ENCODE assay signal across 8 mouse cellular contexts in the genomic region with DNA sequence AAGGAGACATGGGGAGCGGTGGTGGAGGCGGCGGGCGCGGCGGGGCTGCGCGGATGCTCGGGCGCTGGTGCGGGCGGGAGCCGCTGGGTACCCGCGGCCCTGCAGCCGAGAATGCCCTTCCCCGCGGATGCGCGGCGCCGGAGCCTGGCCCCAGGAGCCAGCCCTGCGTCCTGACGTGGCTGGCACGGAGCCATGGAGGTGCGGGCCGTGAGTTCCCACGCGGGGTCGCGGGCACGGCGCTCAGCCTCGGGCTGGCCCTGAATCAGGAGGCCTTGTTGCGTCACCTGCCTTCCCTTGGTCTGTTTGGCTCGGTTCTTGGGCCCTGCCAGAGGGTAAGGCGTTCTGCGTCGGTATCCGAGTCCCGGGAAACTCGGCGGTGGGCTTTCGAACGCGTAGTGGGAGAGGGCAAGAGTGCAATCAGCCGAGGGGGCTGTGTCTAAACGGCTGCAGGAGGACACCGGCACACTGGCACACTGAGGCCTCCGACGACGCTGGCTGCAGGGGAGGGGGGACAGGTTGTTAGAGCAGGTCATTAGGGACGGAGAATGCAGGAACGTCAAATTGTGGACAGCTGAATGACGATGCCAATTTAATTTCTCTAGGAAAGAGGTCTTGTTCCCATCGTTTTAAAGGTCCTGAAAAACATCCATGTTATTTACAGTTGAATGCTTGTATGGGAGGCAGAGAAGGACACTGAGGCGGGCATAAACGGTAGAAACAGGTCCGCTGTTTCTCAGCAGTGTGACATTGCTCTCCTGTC. TPM values are rescaled to one million over a fixed set of nuclear protein-coding genes. Genes with fewer than 3 reads are reported as not detected.
DNase-seq lines count a peak whose midpoint lies in the region; ATAC-seq and TF ChIP-seq lines count a peak whose summit lies in the region.

No protein-coding gene starts in this region.

- TF ChIP-seq CTCF in layer of hippocampus, adult 2 months (conservative IDR thresholded peaks at IDR 0.05) = no peak
- TF ChIP-seq CTCF in bone marrow, adult 2 months (IDR thresholded peaks at IDR 0.05; ENCODE audit: control insufficient read depth, insufficient read depth, low read length) = no peak
- no peak for TF ChIP-seq CTCF in embryonic fibroblast, embryonic 13.5 days (IDR thresholded peaks at IDR 0.05; ENCODE audit: borderline replicate concordance, insufficient read depth, low read length)

- H3K4me2 ChIP-seq in heart, embryonic 16.5 days (ENCODE audit: low read depth, low read length) = peak overlapping the region; percentile 96
- peak overlapping the region; percentile 92 for H3K4me2 ChIP-seq in stomach, embryonic 14.5 days (replicated peaks; ENCODE audit: low read depth, low read length)

- H3K9me3 ChIP-seq in heart, embryonic 16.5 days (replicated peaks; ENCODE audit: control insufficient read depth, low read length) = no peaks in the 10 kb centered on the region
- no peaks in the 10 kb centered on the region for H3K9me3 ChIP-seq in stomach, embryonic 14.5 days (ENCODE audit: control insufficient read depth, low read depth, low read length)

- no peaks in the 10 kb centered on the region for H3K36me3 ChIP-seq in heart, embryonic 16.5 days (ENCODE audit: control insufficient read depth, insufficient read depth)
- H3K36me3 ChIP-seq in macrophage (ENCODE audit: inconsistent target) = no peaks in the 10 kb centered on the region
- no peaks in the 10 kb centered on the region for H3K36me3 ChIP-seq in stomach, embryonic 14.5 days (ENCODE audit: control insufficient read depth, insufficient read depth, low read length)

- no peak for TF ChIP-seq POLR2A in bone marrow, adult 2 months (IDR thresholded peaks at IDR 0.05; ENCODE audit: borderline replicate concordance, control insufficient read depth, low read depth, low read length)
- no peak for TF ChIP-seq POLR2A in embryonic fibroblast, embryonic 13.5 days (IDR thresholded peaks at IDR 0.05; ENCODE audit: low read depth, low read length)

- H3K4me3 ChIP-seq in layer of hippocampus, adult 2 months = peak overlapping the region; percentile 73
- peak overlapping the region; percentile 79 for H3K4me3 ChIP-seq in bone marrow, adult 2 months (replicated peaks; ENCODE audit: control insufficient read depth, low read depth, low read length)
- peak overlapping the region; percentile 63 for H3K4me3 ChIP-seq in embryonic fibroblast, embryonic 13.5 days (ENCODE audit: insufficient read depth, low read length)
- peak overlapping the region; percentile 75 for H3K4me3 ChIP-seq in heart, embryonic 16.5 days (ENCODE audit: low read length)
- H3K4me3 ChIP-seq in macrophage (ENCODE audit: inconsistent target) = peak overlapping the region; percentile 45
- H3K4me3 ChIP-seq in stomach, embryonic 14.5 days (ENCODE audit: low read depth, low read length) = peak overlapping the region; percentile 91

- DNase-seq in layer of hippocampus, adult 2 months (ENCODE audit: low spot score in 2 of 2) = peak in 1 of 2 experiments; percentile 53
- no peak for DNase-seq in layer of hippocampus, adult 9-10 months (ENCODE audit: low spot score)
- DNase-seq in kidney, postnatal 36 days = peak; percentile 18 to 51

- peak overlapping the region; percentile 94 for H3K27ac ChIP-seq in layer of hippocampus, adult 2 months
- no peak overlapping the region; the same call in 1 of the 2 replicates for H3K27ac ChIP-seq in bone marrow, adult 2 months (ENCODE audit: control insufficient read depth, insufficient read depth, low read depth, low read length, poor library complexity)
- no peak overlapping the region for H3K27ac ChIP-seq in embryonic fibroblast, embryonic 13.5 days (ENCODE audit: insufficient read depth, low read length)
- peak overlapping the region; percentile 87 for H3K27ac ChIP-seq in heart, embryonic 16.5 days (ENCODE audit: low read length)
- no peak overlapping the region for H3K27ac ChIP-seq in macrophage
- peak overlapping the region; percentile 12; the same call in 1 of the 2 replicates for H3K27ac ChIP-seq in stomach, embryonic 14.5 days (ENCODE audit: low read length)

- peak; percentile 63 for ATAC-seq in heart, embryonic 16.5 days (replicated peaks; ENCODE audit: extremely low read depth, insufficient read depth, low FRiP score)
- peak; percentile 69 for ATAC-seq in stomach, embryonic 14.5 days (ENCODE audit: insufficient number of reproducible peaks, insufficient read depth, low FRiP score, low read depth)

- peak overlapping the region; percentile 91 for H3K9ac ChIP-seq in heart, embryonic 16.5 days (ENCODE audit: low read length)
- peak overlapping the region; percentile 81 for H3K9ac ChIP-seq in stomach, embryonic 14.5 days (replicated peaks; ENCODE audit: low read depth, low read length)

- H3K27me3 ChIP-seq in heart, embryonic 16.5 days (ENCODE audit: control insufficient read depth, insufficient read depth, low read length) = no peaks in the 10 kb centered on the region
- no peaks in the 10 kb centered on the region for H3K27me3 ChIP-seq in stomach, embryonic 14.5 days (ENCODE audit: control insufficient read depth, insufficient read depth, low read length)

- H3K4me1 ChIP-seq in bone marrow, adult 2 months (ENCODE audit: control insufficient read depth, insufficient read depth, low read length) = peaks cover 2% of the 10 kb centered on the region
- peaks cover 3% of the 10 kb centered on the region; the same call in 1 of the 2 replicates for H3K4me1 ChIP-seq in embryonic fibroblast, embryonic 13.5 days (ENCODE audit: control insufficient read depth, insufficient read depth, low read length)
- H3K4me1 ChIP-seq in heart, embryonic 16.5 days (ENCODE audit: control insufficient read depth, insufficient read depth, low read length) = peaks cover 15% of the 10 kb centered on the region
- H3K4me1 ChIP-seq in stomach, embryonic 14.5 days (ENCODE audit: control insufficient read depth, insufficient read depth, low read length) = peaks cover 8% of the 10 kb centered on the region; the same call in 1 of the 2 replicates

- WGBS in bone marrow, adult 2 months = 5% methylated on average over 59 of the region's 59 CpGs
- 1% methylated on average over 59 of the region's 59 CpGs for WGBS in heart, embryonic 16.5 days
- WGBS in macrophage (ENCODE audit: missing documents) = 7% methylated on average over 55 of the region's 59 CpGs
- WGBS in stomach, embryonic 14.5 days = 2% methylated on average over 56 of the region's 59 CpGs

- H3K79me2 ChIP-seq in macrophage (ENCODE audit: inconsistent target) = peaks cover 36% of the 10 kb centered on the region; the same call in 1 of the 2 replicates

RNA-seq across cellular contexts. Expression of a gene that starts 0.6 kb away (rescaled TPM):
- total RNA-seq in layer of hippocampus, adult 2 months (2021) = 100 to 1,000 TPM; 122 to 133 TPM
- 17.6 and 48.3 TPM in 2 replicates for polyA plus RNA-seq in bone marrow, adult 2 months (2011; ENCODE audit: insufficient read depth, insufficient read length, low replicate concordance, missing spikeins)
- 23.2 and 24.1 TPM in 2 replicates for polyA plus RNA-seq in embryonic fibroblast, embryonic 13.5 days (2011; ENCODE audit: insufficient read length, low read depth, missing spikeins)
- polyA plus RNA-seq in heart, embryonic 16.5 days (2015; fragmentation: Nextera tagmentation; extraction: Ambion mirVana) = 8.4 and 8.8 TPM in 2 replicates
- total RNA-seq in macrophage (2018; cell fraction: chromatin; rRNA removed) = 100 to 1,000 TPM; 204 to 837 (median 528) TPM
- 100 to 1,000 TPM in 10 of 26 experiments, 10 to 100 TPM in 16; 44.7 to 165 (median 78.3) TPM for total RNA-seq in macrophage (2018; cell fraction: cytosol; rRNA removed)
- 100 to 1,000 TPM; 151 to 513 (median 289) TPM for total RNA-seq in macrophage (2018; cell fraction: nucleus; rRNA removed)
- 44.2 to 86.6 TPM (median 45.0 TPM) in 3 replicates for polyA plus RNA-seq in macrophage (2018)
- polyA plus RNA-seq in stomach, embryonic 14.5 days (2014; fragmentation: Nextera tagmentation; extraction: Ambion mirVana) = 15.3 and 16.6 TPM in 2 replicates

RNA-seq across cellular contexts. Expression of a gene that starts 49.0 kb away (rescaled TPM):
- 10 to 100 TPM; 29.6 to 30.9 TPM for total RNA-seq in layer of hippocampus, adult 2 months (2021)
- 0.14 and 0.32 TPM in 2 replicates for polyA plus RNA-seq in bone marrow, adult 2 months (2011; ENCODE audit: insufficient read depth, insufficient read length, low replicate concordance, missing spikeins)
- 0.22 and 0.39 TPM in 2 replicates for polyA plus RNA-seq in embryonic fibroblast, embryonic 13.5 days (2011; ENCODE audit: insufficient read length, low read depth, missing spikeins)
- polyA plus RNA-seq in heart, embryonic 16.5 days (2015; fragmentation: Nextera tagmentation; extraction: Ambion mirVana) = 0.25 and 0.29 TPM in 2 replicates
- 1 to 10 TPM in 13 of 26 experiments, under 1 TPM in 13; 0.29 to 1.7 (median 1.00) TPM for total RNA-seq in macrophage (2018; cell fraction: chromatin; rRNA removed)
- under 1 TPM; 0.14 to 0.55 (median 0.27) TPM for total RNA-seq in macrophage (2018; cell fraction: cytosol; rRNA removed)
- 1 to 10 TPM in 10 of 26 experiments, under 1 TPM in 16; 0.15 to 1.4 (median 0.89) TPM for total RNA-seq in macrophage (2018; cell fraction: nucleus; rRNA removed)
- 0.20 to 0.30 TPM (median 0.26 TPM) in 3 replicates for polyA plus RNA-seq in macrophage (2018)
- polyA plus RNA-seq in stomach, embryonic 14.5 days (2014; fragmentation: Nextera tagmentation; extraction: Ambion mirVana) = 1.9 and 2.5 TPM in 2 replicates

RNA-seq across cellular contexts. Expression of a gene that starts 58.0 kb away (rescaled TPM):
- total RNA-seq in layer of hippocampus, adult 2 months (2021) = 10 to 100 TPM; 95.0 to 98.4 TPM
- 44.2 and 78.7 TPM in 2 replicates for polyA plus RNA-seq in bone marrow, adult 2 months (2011; ENCODE audit: insufficient read depth, insufficient read length, low replicate concordance, missing spikeins)
- 77.4 and 84.9 TPM in 2 replicates for polyA plus RNA-seq in embryonic fibroblast, embryonic 13.5 days (2011; ENCODE audit: insufficient read length, low read depth, missing spikeins)
- 7.2 and 8.3 TPM in 2 replicates for polyA plus RNA-seq in heart, embryonic 16.5 days (2015; fragmentation: Nextera tagmentation; extraction: Ambion mirVana)
- 100 to 1,000 TPM in 10 of 26 experiments, 10 to 100 TPM in 16; 35.4 to 137 (median 77.0) TPM for total RNA-seq in macrophage (2018; cell fraction: chromatin; rRNA removed)
- 100 to 1,000 TPM in 20 of 26 experiments, 10 to 100 TPM in 6; 75.1 to 133 (median 110) TPM for total RNA-seq in macrophage (2018; cell fraction: cytosol; rRNA removed)
- total RNA-seq in macrophage (2018; cell fraction: nucleus; rRNA removed) = 100 to 1,000 TPM in 7 of 26 experiments, 10 to 100 TPM in 19; 44.7 to 139 (median 80.3) TPM
- 104 to 201 TPM (median 119 TPM) in 3 replicates for polyA plus RNA-seq in macrophage (2018)
- polyA plus RNA-seq in stomach, embryonic 14.5 days (2014; fragmentation: Nextera tagmentation; extraction: Ambion mirVana) = 21.8 and 22.0 TPM in 2 replicates

Comparison
In these comparisons a context has a peak if more than half of its experiments do, and no peak if none do; other contexts are left out.
1. H3K27ac ChIP-seq: peak in layer of hippocampus, adult 2 months (single experiment), heart, embryonic 16.5 days (single experiment) and stomach, embryonic 14.5 days (single experiment); none in bone marrow, adult 2 months (single experiment), embryonic fibroblast, embryonic 13.5 days (single experiment) and macrophage (single experiment).
2. Peak in every context shown above with its lines, with median percentiles within 50 percentile points of each other: H3K4me3 ChIP-seq.